In the genomic region with DNA sequence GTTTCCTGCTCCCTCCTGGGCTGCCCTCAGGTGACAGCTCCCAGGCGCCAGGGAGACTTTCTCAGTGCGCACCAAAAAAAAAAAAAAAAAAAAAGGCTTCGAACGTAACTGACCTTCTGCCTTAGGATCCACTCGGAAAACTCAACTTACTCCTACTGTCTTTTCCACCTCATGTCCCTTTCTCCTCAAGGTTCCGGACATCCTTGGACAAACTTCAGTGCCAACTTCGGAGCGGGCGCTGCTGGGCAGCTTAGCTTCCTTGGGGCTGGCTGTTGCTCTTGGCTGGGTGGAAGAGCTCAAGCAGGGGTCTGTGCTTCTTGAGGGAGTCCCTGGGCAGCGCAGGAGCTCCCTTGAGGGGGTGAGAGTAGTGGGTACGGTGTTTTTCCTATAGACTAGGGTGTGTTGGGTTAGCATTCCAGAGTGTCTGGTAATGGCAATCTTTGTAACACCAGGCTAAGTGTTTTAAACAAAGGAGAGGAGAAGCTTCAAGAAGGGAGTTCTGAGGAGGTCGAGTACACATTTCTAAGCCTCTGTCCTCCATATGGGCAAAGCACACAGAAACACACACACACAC, we compare ENCODE assay signal across 8 mouse cellular contexts. TPM values are rescaled to one million over a fixed set of nuclear protein-coding genes. Genes with fewer than 3 reads are reported as not detected.
DNase-seq lines count a peak whose midpoint lies in the region; ATAC-seq and TF ChIP-seq lines count a peak whose summit lies in the region.

No protein-coding gene starts in this region.

- ATAC-seq in intestine, postnatal 0 days = peak; percentile 50
- ATAC-seq in liver, embryonic 15.5 days (ENCODE audit: insufficient read depth) = no peak

- H3K4me1 ChIP-seq in intestine, postnatal 0 days (replicated peaks; ENCODE audit: control insufficient read depth, insufficient read depth, low read length) = no peaks in the 10 kb centered on the region
- 0 out of 2 replicates have a peak, but pooled peaks cover 3% of the 10 kb centered on the region for H3K4me1 ChIP-seq in liver, embryonic 15.5 days (replicated peaks)

- peak overlapping the region; percentile 55 for H3K4me3 ChIP-seq in intestine, postnatal 0 days (ENCODE audit: low read depth, low read length)
- peak overlapping the region; percentile 59 for H3K4me3 ChIP-seq in liver, embryonic 15.5 days (replicated peaks)

- H3K36me3 ChIP-seq in intestine, postnatal 0 days (ENCODE audit: control insufficient read depth, insufficient read depth) = no peaks in the 10 kb centered on the region
- H3K36me3 ChIP-seq in liver, embryonic 15.5 days (replicated peaks) = no peaks in the 10 kb centered on the region

- no peaks in the 10 kb centered on the region for H3K27me3 ChIP-seq in intestine, postnatal 0 days (replicated peaks; ENCODE audit: control insufficient read depth, insufficient read depth, low read length)
- peaks cover 15% of the 10 kb centered on the region; the same call in 1 of the 2 replicates for H3K27me3 ChIP-seq in liver, embryonic 15.5 days

- H3K4me2 ChIP-seq in intestine, postnatal 0 days (replicated peaks; ENCODE audit: low read depth) = peak overlapping the region; percentile 95
- H3K4me2 ChIP-seq in liver, embryonic 15.5 days = peak overlapping the region; percentile 75

- DNase-seq in left cerebral cortex, adult 18-20 months (ENCODE audit: low spot score in 2 of 2) = peak; percentile 7 to 21
- DNase-seq in left cerebral cortex, adult 8-10 months (ENCODE audit: low spot score in 2 of 2) = no peak
- DNase-seq in brain, embryonic 14.5 days (ENCODE audit: low read depth) = peak; percentile 55
- peak; percentile 16 for DNase-seq in heart, adult 8-10 months (ENCODE audit: low spot score)
- peak; percentile 42 for DNase-seq in naive thymus-derived CD4-positive, alpha-beta T cell, adult 2 months (ENCODE audit: low read depth)
- DNase-seq in urinary bladder, postnatal 14 days (ENCODE audit: low spot score) = peak; percentile 22

- 0 out of 2 replicates have a peak overlapping the region, but pooled peaks have one; percentile 41 for H3K27ac ChIP-seq in intestine, postnatal 0 days (ENCODE audit: low read depth, low read length)
- H3K27ac ChIP-seq in liver, embryonic 15.5 days (replicated peaks) = no peak overlapping the region

- no peaks in the 10 kb centered on the region for H3K9me3 ChIP-seq in intestine, postnatal 0 days (ENCODE audit: control insufficient read depth)
- H3K9me3 ChIP-seq in liver, embryonic 15.5 days (replicated peaks) = no peaks in the 10 kb centered on the region

- peak overlapping the region; percentile 64; the same call in 1 of the 2 replicates for H3K9ac ChIP-seq in intestine, postnatal 0 days (ENCODE audit: low read depth, low read length)
- peak overlapping the region; percentile 30; the same call in 1 of the 2 replicates for H3K9ac ChIP-seq in liver, embryonic 15.5 days

- TF ChIP-seq POLR2A in brain, embryonic 14.5 days (IDR thresholded peaks at IDR 0.05; ENCODE audit: borderline replicate concordance, extremely low read depth, insufficient read depth, insufficient read length, poor library complexity, severe bottlenecking) = no peak

- WGBS in intestine, postnatal 0 days = 7% methylated on average over 12 of the region's 12 CpGs
- 6% methylated on average over 12 of the region's 12 CpGs for WGBS in liver, embryonic 15.5 days (ENCODE audit: insufficient replicate concordance)

- no peak for TF ChIP-seq CTCF in brain, embryonic 14.5 days (IDR thresholded peaks at IDR 0.05; ENCODE audit: borderline replicate concordance, extremely low read depth, insufficient read depth, insufficient read length)
- no peak for TF ChIP-seq CTCF in intestine, postnatal 0 days (IDR thresholded peaks at IDR 0.05; ENCODE audit: low read depth)

RNA-seq across cellular contexts. Expression of a gene that starts 1.4 kb away (rescaled TPM):
- 10 to 100 TPM; 39.7 to 40.5 TPM for total RNA-seq in left cerebral cortex, adult 18-20 months (2021)
- total RNA-seq in left cerebral cortex, adult 8-10 months (2022) = 10 to 100 TPM; 37.5 to 45.7 (median 42.6) TPM
- polyA plus RNA-seq in brain, embryonic 14.5 days (2012; rRNA removed) = 37.4 and 56.1 TPM in 2 replicates
- total RNA-seq in heart, adult 8-10 months (2022) = 10 to 100 TPM; 33.5 to 43.9 (median 43.0) TPM
- polyA plus RNA-seq in intestine, postnatal 0 days (2015; fragmentation: Nextera tagmentation; extraction: Ambion mirVana) = 30.3 and 30.5 TPM in 2 replicates
- polyA plus RNA-seq in liver, embryonic 15.5 days (2015; fragmentation: Nextera tagmentation; extraction: Ambion mirVana) = 7.1 and 7.7 TPM in 2 replicates

Comparison
In these comparisons a context has a peak if more than half of its experiments do, and no peak if none do; other contexts are left out.
1. DNase-seq: peak in left cerebral cortex, adult 18-20 months (2 of 2), brain, embryonic 14.5 days (single experiment), heart, adult 8-10 months (single experiment), naive thymus-derived CD4-positive, alpha-beta T cell, adult 2 months (single experiment) and urinary bladder, postnatal 14 days (single experiment); none in left cerebral cortex, adult 8-10 months (0 of 2).